Mouse (Mus musculus): ENCODE measurements around the gene Ros1. TPM values are rescaled to one million over a fixed set of nuclear protein-coding genes. Genes with fewer than 3 reads are reported as not detected.
A peak's percentile ranks its signal among the peaks of the same experiment; 100 is the strongest.

The Ros1 gene
- polyA plus RNA-seq, 1 experiment from 2014 or later = not detected

DNA sequence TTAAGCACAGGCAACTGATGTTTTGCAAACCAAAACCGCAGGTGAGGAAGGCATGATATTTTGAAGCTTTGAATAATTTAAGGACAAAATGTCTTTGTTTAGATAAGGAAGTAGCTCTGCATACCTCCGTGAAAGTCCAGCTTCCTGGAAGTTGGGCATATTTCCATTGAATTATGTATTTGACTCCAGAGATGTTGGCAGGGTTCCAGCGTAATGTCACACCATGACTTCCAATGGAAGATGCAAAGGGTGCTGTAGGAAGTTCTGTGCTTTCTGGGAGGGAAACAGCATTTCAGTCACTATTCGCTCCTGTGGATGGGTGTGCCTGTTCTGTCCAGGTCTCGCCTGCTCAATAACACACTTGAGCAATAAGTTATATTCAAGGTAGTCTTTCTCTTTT is 25.2 kb downstream of the Ros1 start:
- H3K4me3 ChIP-seq (replicated peaks; ENCODE audit: low read length) = no peak overlapping the region
- H3K27me3 ChIP-seq (ENCODE audit: control insufficient read depth, insufficient read depth, low read length) = no peaks in the 10 kb centered on the region
- H3K36me3 ChIP-seq (replicated peaks; ENCODE audit: control insufficient read depth, insufficient read depth) = no peaks in the 10 kb centered on the region
- no peak overlapping the region for H3K27ac ChIP-seq
- H3K4me1 ChIP-seq (replicated peaks; ENCODE audit: control insufficient read depth, insufficient read depth, low read length) = no peaks in the 10 kb centered on the region
- H3K9ac ChIP-seq = no peak overlapping the region
- no peak overlapping the region for H3K4me2 ChIP-seq (replicated peaks)
- no peaks in the 10 kb centered on the region for H3K9me3 ChIP-seq (ENCODE audit: control insufficient read depth, low read length)
- 91% methylated on average over 5 of the region's 5 CpGs for WGBS
- ATAC-seq (ENCODE audit: low FRiP score) (no peak), DNase-seq (ENCODE audit: low spot score) (peak; percentile 21)

DNA sequence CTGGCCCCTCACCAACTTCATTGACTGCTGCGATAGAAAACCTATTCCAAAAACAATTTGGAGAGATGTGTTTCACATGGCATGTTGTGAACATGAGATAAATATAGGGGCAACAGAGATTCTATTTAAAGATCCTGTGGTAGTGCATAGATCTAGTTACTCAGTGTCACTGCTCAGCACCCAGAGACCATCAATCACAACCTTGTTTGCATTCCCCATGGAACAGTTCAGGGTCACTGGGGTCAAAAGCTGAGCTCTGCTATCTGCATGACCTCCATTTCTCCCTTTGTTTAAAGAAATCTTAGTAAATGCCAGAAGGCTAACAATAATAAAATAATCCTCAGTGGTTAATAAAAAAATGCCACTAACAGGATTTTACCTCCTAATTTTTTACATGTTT is 29.7 kb downstream of the Ros1 start:
- DNase-seq (ENCODE audit: low spot score) = peak; percentile 13
- H3K4me2 ChIP-seq (replicated peaks) = no peak overlapping the region

DNA sequence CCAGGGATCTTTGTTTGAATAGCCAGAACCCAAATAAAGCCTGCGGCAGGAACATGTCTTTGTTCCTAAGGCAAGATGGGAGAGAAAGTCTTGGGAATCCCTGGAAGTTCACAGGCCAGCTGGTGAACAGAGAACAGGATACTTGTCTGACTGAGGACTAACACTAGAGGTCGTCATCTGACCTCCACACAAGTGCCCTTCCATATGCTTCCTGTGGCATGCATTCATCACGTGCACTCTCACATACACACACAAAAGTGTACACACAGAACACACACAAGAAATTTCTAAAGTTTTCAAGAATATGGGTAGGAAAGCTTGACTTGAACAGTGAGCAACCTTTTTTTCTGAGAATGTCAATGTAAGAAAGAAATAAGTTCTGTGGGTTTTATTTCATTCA is 34.4 kb downstream of the Ros1 start:
- no peaks in the 10 kb centered on the region for H3K9me3 ChIP-seq (ENCODE audit: control insufficient read depth, low read length)
- no peak overlapping the region for H3K4me3 ChIP-seq (replicated peaks; ENCODE audit: low read length)
- H3K9ac ChIP-seq = no peak overlapping the region
- no peak overlapping the region for H3K4me2 ChIP-seq (replicated peaks)
- ATAC-seq (ENCODE audit: low FRiP score) = no peak
- H3K4me1 ChIP-seq (replicated peaks; ENCODE audit: control insufficient read depth, insufficient read depth, low read length) = no peaks in the 10 kb centered on the region
- H3K27ac ChIP-seq = no peak overlapping the region
- H3K36me3 ChIP-seq (replicated peaks; ENCODE audit: control insufficient read depth, insufficient read depth) = no peaks in the 10 kb centered on the region
- H3K27me3 ChIP-seq (ENCODE audit: control insufficient read depth, insufficient read depth, low read length) = no peaks in the 10 kb centered on the region
- DNase-seq (ENCODE audit: low spot score) = no peak
- 57% methylated on average over 3 of the region's 3 CpGs for WGBS

More for the DNA sequence above, 29.7 kb downstream of the Ros1 start:
- ATAC-seq (ENCODE audit: low FRiP score) = no peak
- Histone ChIP-seq H3K27me3 (ENCODE audit: control insufficient read depth, insufficient read depth, low read length) (no peaks in the 10 kb centered on the region), H3K9me3 (ENCODE audit: control insufficient read depth, low read length) (no peaks in the 10 kb centered on the region), H3K27ac (no peak overlapping the region), H3K4me1 (replicated peaks; ENCODE audit: control insufficient read depth, insufficient read depth, low read length) (no peaks in the 10 kb centered on the region), H3K9ac (no peak overlapping the region), H3K4me3 (replicated peaks; ENCODE audit: low read length) (no peak overlapping the region), H3K36me3 (replicated peaks; ENCODE audit: control insufficient read depth, insufficient read depth) (no peaks in the 10 kb centered on the region)
- WGBS = 70% methylated on average over 1 of the region's 1 CpGs

DNA sequence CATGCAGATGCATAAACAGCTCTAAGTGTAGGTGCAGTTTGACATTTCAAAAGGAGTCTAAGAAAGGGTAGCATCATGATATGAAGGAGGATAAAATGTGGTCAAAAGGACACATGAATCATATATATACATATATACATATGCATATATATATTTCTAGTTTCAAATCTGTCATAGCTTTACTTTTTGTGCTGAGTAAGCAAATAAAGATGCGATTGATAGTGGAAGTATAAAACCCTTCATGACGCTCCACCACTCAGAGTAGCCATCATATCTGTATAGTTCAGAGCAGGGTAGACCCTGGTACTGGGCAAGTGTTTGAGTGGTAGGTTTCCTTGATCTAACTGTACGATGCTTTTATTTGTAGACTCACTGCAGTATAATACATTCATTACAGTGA is 35.3 kb downstream of the Ros1 start:
- Histone ChIP-seq H3K4me2 (replicated peaks) (no peak overlapping the region), H3K9me3 (ENCODE audit: control insufficient read depth, low read length) (no peaks in the 10 kb centered on the region), H3K4me1 (replicated peaks; ENCODE audit: control insufficient read depth, insufficient read depth, low read length) (no peaks in the 10 kb centered on the region), H3K27ac (no peak overlapping the region), H3K4me3 (replicated peaks; ENCODE audit: low read length) (no peak overlapping the region), H3K27me3 (ENCODE audit: control insufficient read depth, insufficient read depth, low read length) (no peaks in the 10 kb centered on the region), H3K36me3 (replicated peaks; ENCODE audit: control insufficient read depth, insufficient read depth) (no peaks in the 10 kb centered on the region), H3K9ac (no peak overlapping the region)
- DNase-seq (ENCODE audit: low spot score) (peak; percentile 7), ATAC-seq (ENCODE audit: low FRiP score) (no peak)
- WGBS = 91% methylated on average over 3 of the region's 3 CpGs

DNA sequence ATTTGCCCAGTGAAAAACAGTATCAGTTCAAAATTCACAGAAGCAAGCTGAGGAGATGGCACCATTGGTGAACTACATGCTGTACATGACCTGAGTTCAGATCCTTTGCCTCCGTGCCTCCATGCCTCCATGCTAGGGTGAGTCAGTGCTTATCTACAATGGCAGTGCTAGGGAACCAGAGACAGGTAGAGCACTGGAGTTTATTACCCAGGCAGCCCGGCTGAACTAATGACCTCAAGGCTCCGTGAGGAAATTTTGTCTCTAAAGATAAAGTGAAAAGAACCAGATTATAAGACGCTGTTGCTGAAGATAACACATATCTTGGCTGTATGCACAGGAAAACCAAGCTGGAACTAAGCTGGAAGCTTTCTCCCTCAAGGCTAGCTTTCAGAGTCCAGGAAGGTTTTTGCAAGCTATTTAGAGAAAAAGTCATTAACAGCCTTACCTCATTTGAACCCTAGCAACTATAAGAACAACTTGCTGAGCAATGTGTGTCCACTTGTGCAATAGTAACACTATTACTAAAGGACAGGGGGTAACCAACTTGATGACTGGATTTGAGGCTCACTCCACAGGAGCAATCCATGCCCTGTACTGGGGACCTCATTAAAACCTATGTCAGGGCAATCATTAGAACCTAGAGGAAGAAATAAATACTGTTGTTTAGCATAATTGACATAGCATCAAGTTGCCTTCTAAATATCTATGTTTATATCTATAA is 61.5 kb downstream of the Ros1 start:
- Histone ChIP-seq H3K36me3 (replicated peaks; ENCODE audit: control insufficient read depth, insufficient read depth) (no peaks in the 10 kb centered on the region), H3K9ac (no peak overlapping the region), H3K27ac (no peak overlapping the region), H3K4me3 (replicated peaks; ENCODE audit: low read length) (no peak overlapping the region), H3K27me3 (ENCODE audit: control insufficient read depth, insufficient read depth, low read length) (no peaks in the 10 kb centered on the region), H3K9me3 (ENCODE audit: control insufficient read depth, low read length) (no peaks in the 10 kb centered on the region), H3K4me1 (replicated peaks; ENCODE audit: control insufficient read depth, insufficient read depth, low read length) (no peaks in the 10 kb centered on the region), H3K4me2 (replicated peaks) (no peak overlapping the region)
- DNase-seq (ENCODE audit: low spot score) = no peak
- 84% methylated on average over 4 of the region's 4 CpGs for WGBS
- ATAC-seq (ENCODE audit: low FRiP score) = no peak

DNA sequence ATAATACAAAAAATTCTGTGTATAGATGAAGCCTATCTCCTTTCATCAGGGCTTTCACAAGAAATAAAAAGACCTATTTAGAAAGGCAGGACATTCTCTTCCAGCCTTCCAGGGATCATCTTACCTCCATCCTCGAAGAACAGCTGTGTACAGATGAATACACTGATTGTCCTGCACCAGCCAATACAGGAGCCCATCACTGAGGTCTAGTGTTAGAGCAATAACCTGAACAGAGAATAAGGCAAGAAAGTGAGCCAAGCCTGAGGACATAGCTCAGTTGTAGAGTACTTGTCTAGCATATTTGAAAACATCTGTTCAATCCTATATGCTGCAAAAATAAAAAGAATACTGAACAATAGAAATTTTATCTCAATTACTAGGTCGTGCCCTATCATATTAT is 64.3 kb downstream of the Ros1 start:
- H3K9ac ChIP-seq = no peak overlapping the region
- no peak for DNase-seq (ENCODE audit: low spot score)
- H3K9me3 ChIP-seq (ENCODE audit: control insufficient read depth, low read length) = no peaks in the 10 kb centered on the region
- H3K27me3 ChIP-seq (ENCODE audit: control insufficient read depth, insufficient read depth, low read length) = no peaks in the 10 kb centered on the region
- ATAC-seq (ENCODE audit: low FRiP score) = no peak
- H3K36me3 ChIP-seq (replicated peaks; ENCODE audit: control insufficient read depth, insufficient read depth) = no peaks in the 10 kb centered on the region
- 61% methylated on average over 2 of the region's 2 CpGs for WGBS
- H3K27ac ChIP-seq = no peak overlapping the region
- H3K4me1 ChIP-seq (replicated peaks; ENCODE audit: control insufficient read depth, insufficient read depth, low read length) = no peaks in the 10 kb centered on the region
- no peak overlapping the region for H3K4me3 ChIP-seq (replicated peaks; ENCODE audit: low read length)
- no peak overlapping the region for H3K4me2 ChIP-seq (replicated peaks)

DNA sequence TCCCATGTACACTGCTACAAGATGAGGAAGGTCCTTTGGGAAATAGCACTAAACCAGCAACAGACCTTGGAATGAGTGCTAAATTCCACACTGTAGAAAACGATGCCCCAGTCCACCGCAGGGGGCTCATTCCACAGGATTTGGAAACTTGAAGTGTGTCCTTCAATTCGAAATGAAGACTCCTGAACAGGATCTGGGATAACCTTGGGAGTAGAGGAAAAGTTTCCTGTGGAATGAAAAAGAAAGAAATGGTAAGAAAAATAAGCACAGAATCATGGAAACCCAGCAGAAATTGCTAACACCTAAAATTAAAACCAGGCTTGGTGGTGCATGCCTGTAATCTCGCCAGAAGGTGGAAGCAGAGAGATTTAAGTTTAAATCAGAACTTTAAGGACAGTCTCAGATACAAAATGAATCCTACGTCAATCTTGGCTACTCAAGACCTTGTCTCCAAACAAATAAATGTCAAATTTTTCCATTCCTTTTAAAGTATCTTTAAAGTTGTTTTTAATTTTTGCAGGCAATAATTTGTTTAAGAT is 66.1 kb downstream of the Ros1 start:
- no peak overlapping the region for H3K4me3 ChIP-seq (replicated peaks; ENCODE audit: low read length)
- ATAC-seq (ENCODE audit: low FRiP score) = no peak
- no peak for DNase-seq (ENCODE audit: low spot score)
- no peak overlapping the region for H3K9ac ChIP-seq
- whole genome bisulfite sequencing = 54% methylated on average over 5 of the region's 5 CpGs
- no peak overlapping the region for H3K27ac ChIP-seq
- H3K4me1 ChIP-seq (replicated peaks; ENCODE audit: control insufficient read depth, insufficient read depth, low read length) = no peaks in the 10 kb centered on the region
- no peaks in the 10 kb centered on the region for H3K27me3 ChIP-seq (ENCODE audit: control insufficient read depth, insufficient read depth, low read length)
- no peak overlapping the region for H3K4me2 ChIP-seq (replicated peaks)
- H3K36me3 ChIP-seq (replicated peaks; ENCODE audit: control insufficient read depth, insufficient read depth) = no peaks in the 10 kb centered on the region
- no peaks in the 10 kb centered on the region for H3K9me3 ChIP-seq (ENCODE audit: control insufficient read depth, low read length)

DNA sequence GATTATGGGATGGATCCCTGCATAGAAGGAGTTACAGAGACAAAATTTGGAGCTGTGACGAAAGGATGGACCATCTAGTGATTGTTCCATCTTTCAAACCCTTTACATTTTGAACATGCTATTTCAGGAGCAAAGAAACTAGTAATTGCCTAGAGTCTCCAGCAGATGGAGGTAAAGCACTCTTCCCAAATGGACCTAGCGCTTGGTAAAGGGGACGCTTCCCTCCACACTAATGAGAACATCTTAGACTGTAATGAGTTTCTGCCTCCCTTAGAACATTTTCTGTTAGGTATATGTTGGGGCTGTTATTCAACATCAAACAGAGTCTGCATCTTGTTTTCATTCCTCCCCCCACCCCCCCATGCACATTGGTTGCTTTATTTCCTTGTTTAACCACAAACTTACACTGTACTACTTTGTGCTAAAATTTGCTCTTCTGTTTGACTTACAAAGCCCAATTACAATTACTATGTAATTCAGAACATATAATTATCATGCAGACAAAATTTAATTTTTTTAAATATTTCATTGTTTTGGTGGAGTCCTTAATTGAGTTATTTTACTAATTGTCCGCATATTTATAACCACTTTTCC is 88.8 kb downstream of the Ros1 start:
- H3K27ac ChIP-seq = no peak overlapping the region
- 40% methylated on average over 4 of the region's 4 CpGs for WGBS
- no peaks in the 10 kb centered on the region for H3K27me3 ChIP-seq (ENCODE audit: control insufficient read depth, insufficient read depth, low read length)
- ATAC-seq (ENCODE audit: low FRiP score) = peak; percentile 78
- H3K9ac ChIP-seq = no peak overlapping the region
- H3K4me3 ChIP-seq (replicated peaks; ENCODE audit: low read length) = no peak overlapping the region
- no peaks in the 10 kb centered on the region for H3K36me3 ChIP-seq (replicated peaks; ENCODE audit: control insufficient read depth, insufficient read depth)
- no peaks in the 10 kb centered on the region for H3K4me1 ChIP-seq (replicated peaks; ENCODE audit: control insufficient read depth, insufficient read depth, low read length)
- no peak overlapping the region for H3K4me2 ChIP-seq (replicated peaks)
- H3K9me3 ChIP-seq (ENCODE audit: control insufficient read depth, low read length) = no peaks in the 10 kb centered on the region
- peak; percentile 79 for DNase-seq (ENCODE audit: low spot score)

DNA sequence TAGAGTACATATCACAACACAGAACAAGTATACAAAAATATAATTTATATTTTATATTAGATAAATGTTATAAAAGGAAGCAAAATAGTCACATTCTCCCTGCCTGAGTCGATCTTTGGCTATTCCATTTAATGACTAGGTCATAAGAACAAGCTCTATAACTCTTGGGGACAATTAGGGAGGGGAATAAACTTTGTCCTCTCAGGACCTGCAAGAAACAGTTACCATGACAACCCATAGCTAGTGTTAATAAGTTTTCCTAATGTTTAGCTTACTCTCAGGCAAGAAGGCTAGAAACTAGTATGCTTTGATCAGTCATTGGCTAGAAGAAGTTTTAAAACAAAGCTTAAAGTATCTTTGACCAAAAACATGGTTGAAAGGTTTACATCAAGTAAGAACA is 93.8 kb downstream of the Ros1 start:
- Histone ChIP-seq H3K4me2 (replicated peaks) (no peak overlapping the region), H3K4me1 (replicated peaks; ENCODE audit: control insufficient read depth, insufficient read depth, low read length) (no peaks in the 10 kb centered on the region), H3K9ac (no peak overlapping the region), H3K4me3 (replicated peaks; ENCODE audit: low read length) (no peak overlapping the region), H3K9me3 (ENCODE audit: control insufficient read depth, low read length) (no peaks in the 10 kb centered on the region), H3K36me3 (replicated peaks; ENCODE audit: control insufficient read depth, insufficient read depth) (no peaks in the 10 kb centered on the region), H3K27ac (no peak overlapping the region), H3K27me3 (ENCODE audit: control insufficient read depth, insufficient read depth, low read length) (no peaks in the 10 kb centered on the region)
- 84% methylated on average over 1 of the region's 1 CpGs for WGBS
- DNase-seq (ENCODE audit: low spot score) (no peak), ATAC-seq (ENCODE audit: low FRiP score) (no peak)
